Mouse (Mus musculus) stomach, embryonic 14.5 days (tissue): ENCODE data around the gene Abca13. TPM values are rescaled to one million over a fixed set of nuclear protein-coding genes. Genes with fewer than 3 reads are reported as not detected.
"Not testable (repeated sequence)": the region's sequence is repeated elsewhere in the genome, so short reads cannot be mapped to it uniquely, and the experiment has no call there.

Source experiments
- ATAC-seq: fragments of 200-750 bp; cut with Nextera tagmentation; 2 replicates; pipeline ENCODE4 v1.8.0; 2017; ENCODE audit warnings: low read depth, moderate TSS enrichment; ENCODE audit not compliant: insufficient number of reproducible peaks, insufficient read depth, low FRiP score
- H3K27ac ChIP-seq: fragments of 300-500 bp; sonication (generic); 2 replicates; pipeline ENCODE4 v1.5.1; 2014; ENCODE audit warnings: mild to moderate bottlenecking, low read length, moderate library complexity, mixed read lengths
- H3K27me3 ChIP-seq: fragments of 300-500 bp; sonication (generic); 2 replicates; pipeline ENCODE4 v1.6.1; 2014; ENCODE audit warnings: low read length, control low read depth, mixed read lengths; ENCODE audit not compliant: control insufficient read depth, insufficient read depth
- H3K36me3 ChIP-seq: fragments of 300-500 bp; sonication (generic); 2 replicates; pipeline ENCODE4 v1.6.1; 2014; ENCODE audit warnings: mild to moderate bottlenecking, control low read depth, low read length, moderate library complexity, mixed read lengths; ENCODE audit not compliant: control insufficient read depth, insufficient read depth
- H3K4me1 ChIP-seq: fragments of 300-500 bp; sonication (generic); 2 replicates; pipeline ENCODE4 v1.6.1; 2014; ENCODE audit warnings: low read length, control low read depth, mixed read lengths; ENCODE audit not compliant: control insufficient read depth, insufficient read depth
- H3K4me2 ChIP-seq: fragments of 300-500 bp; sonication (generic); replicated peaks from 2 replicates; pipeline ENCODE4 v1.6.1; 2014; ENCODE audit warnings: low read depth, low read length, control low read depth
- H3K4me3 ChIP-seq: fragments of 300-500 bp; sonication (generic); 2 replicates; pipeline ENCODE4 v1.5.1; 2014; ENCODE audit warnings: low read depth, low read length, control low read depth
- H3K9ac ChIP-seq: fragments of 300-500 bp; sonication (generic); replicated peaks from 2 replicates; pipeline ENCODE4 v1.6.1; 2014; ENCODE audit warnings: low read depth, mild to moderate bottlenecking, control low read depth, low read length, moderate library complexity, mixed read lengths
- H3K9me3 ChIP-seq: fragments of 300-500 bp; sonication (generic); 2 replicates; pipeline ENCODE4 v1.6.1; 2016; ENCODE audit warnings: low read depth, low read length, control low read depth; ENCODE audit not compliant: control insufficient read depth
- WGBS: fragments of 180-500 bp; shearing (Covaris S2); extraction: QIAGEN DNeasy Blood & Tissue Kit; methylation state at CpG from one replicate; pipeline ENCODE4 v1.1.7; 2014; 5-methylcytosine and 5-hydroxymethylcytosine counted together
- polyA plus RNA-seq: library from polyadenylated mRNA; unstranded; fragments of >200 nt; fragmentation: Nextera tagmentation; extraction: Ambion mirVana; gene quantifications from 2 replicates; pipeline ENCODE4 v1.2.1, GENCODE M21; 2014

Abca13 gene
- polyA plus RNA-seq = 0.03 TPM in 1 of 2 replicates, not detected in the other

DNA sequence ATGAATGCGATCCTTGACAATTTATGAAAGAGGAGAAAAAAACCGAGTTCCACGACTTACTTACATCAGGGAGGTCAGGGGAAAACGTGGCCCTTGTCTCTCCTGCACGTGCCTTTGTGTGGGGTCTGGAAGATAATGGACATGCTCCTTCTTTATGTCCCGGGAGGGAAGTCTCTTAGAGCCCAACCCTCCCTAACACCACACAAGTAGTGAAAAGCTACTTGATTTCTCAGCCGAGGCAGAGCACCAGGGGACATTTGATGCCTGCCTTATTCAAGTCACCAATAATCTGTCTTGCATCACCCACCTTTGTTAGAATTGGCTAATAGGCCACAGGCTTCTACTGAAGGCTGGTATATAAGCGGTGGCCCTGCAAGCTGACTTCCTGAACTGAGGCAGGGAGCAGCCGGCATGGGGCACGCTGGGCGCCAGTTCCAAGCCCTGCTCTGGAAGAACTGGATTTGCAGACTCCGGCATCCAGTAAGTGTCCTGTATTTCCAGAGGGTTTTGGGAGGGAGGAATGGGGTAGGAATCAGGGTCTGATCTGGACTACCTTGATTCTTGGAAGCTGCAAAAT, at the start of gene Abca13:
Gene Abca13, plus strand, starts transcription at position 388 of the 577 bp plus-strand sequence.
- Histone ChIP-seq H3K4me3 (no peak within 1 kb of the TSS), H3K9me3 (no peaks in the 10 kb centered on the region), H3K27ac (no peak within 1 kb of the TSS), H3K36me3 (no peaks in the 10 kb centered on the region), H3K4me1 (peaks cover 4% of the 10 kb centered on the region; the same call in 1 of the 2 replicates), H3K4me2 (no peak within 1 kb of the TSS), H3K27me3 (no peaks in the 10 kb centered on the region), H3K9ac (no peak within 1 kb of the TSS)
- ATAC-seq = no peak
- WGBS = 45% methylated on average over 12 of the region's 12 CpGs

DNA sequence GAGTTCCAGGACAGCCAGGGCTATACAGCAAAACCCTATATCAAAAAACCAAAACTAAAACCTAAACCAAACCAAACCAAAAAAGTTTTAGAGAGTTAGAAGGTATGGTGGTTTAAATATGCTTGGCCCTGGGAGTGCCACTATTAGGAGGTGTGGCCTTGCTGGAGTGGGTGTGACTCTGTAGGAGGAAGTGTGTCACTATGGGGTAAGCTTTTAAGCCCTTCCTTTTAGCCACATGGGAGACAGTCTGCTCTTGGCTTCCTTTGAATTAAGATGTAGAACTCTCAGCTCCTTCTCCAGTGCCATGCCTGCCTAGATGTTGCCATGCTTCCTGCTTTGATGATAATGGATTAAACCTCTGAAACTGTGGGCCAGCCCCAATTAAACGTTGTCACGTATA, 46.6 kb upstream of the Abca13 start:
- Histone ChIP-seq H3K4me2 (no peak overlapping the region), H3K9ac (no peak overlapping the region), H3K9me3 (no peaks in the 10 kb centered on the region), H3K36me3 (no peaks in the 10 kb centered on the region), H3K4me3 (no peak overlapping the region), H3K27me3 (no peaks in the 10 kb centered on the region), H3K4me1 (no peaks in the 10 kb centered on the region), H3K27ac (no peak overlapping the region)
- no peak for ATAC-seq
- WGBS = 87% methylated on average over 2 of the region's 2 CpGs

DNA sequence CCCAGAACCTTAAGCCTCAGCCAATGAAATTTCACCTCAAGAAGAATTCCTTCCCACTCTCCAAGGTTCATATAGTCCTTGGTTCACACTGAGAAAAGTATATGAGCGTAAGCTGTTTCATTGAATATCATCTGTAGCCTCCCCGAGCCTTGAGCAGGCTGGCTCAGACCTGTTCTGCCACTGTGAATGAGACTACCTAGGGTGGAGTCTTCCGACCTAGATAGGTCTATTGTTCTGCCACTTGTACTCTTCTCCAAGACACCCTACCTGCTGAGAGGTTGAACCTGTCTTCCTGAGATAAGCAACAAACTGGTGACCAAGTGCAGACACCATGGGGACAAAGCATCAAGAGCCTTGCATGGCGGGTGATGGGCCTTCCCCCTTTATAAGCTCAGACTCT, 45.6 kb upstream of the Abca13 start:
- Histone ChIP-seq H3K27me3 (no peaks in the 10 kb centered on the region), H3K36me3 (no peaks in the 10 kb centered on the region), H3K27ac (no peak overlapping the region), H3K4me3 (no peak overlapping the region), H3K4me1 (no peaks in the 10 kb centered on the region), H3K9me3 (no peaks in the 10 kb centered on the region), H3K9ac (no peak overlapping the region), H3K4me2 (no peak overlapping the region)
- no peak for ATAC-seq
- WGBS = 84% methylated on average over 4 of the region's 4 CpGs

GRCm38 (mm10) chr11:9146683-9147082, 45.1 kb upstream of the Abca13 start:
- Histone ChIP-seq H3K36me3 (no peaks in the 10 kb centered on the region), H3K4me3 (no peak overlapping the region), H3K27ac (no peak overlapping the region), H3K4me2 (no peak overlapping the region), H3K4me1 (no peaks in the 10 kb centered on the region), H3K9ac (no peak overlapping the region), H3K9me3 (no peaks in the 10 kb centered on the region), H3K27me3 (no peaks in the 10 kb centered on the region)
- no peak for ATAC-seq
- WGBS = 71% methylated on average over 1 of the region's 1 CpGs

DNA sequence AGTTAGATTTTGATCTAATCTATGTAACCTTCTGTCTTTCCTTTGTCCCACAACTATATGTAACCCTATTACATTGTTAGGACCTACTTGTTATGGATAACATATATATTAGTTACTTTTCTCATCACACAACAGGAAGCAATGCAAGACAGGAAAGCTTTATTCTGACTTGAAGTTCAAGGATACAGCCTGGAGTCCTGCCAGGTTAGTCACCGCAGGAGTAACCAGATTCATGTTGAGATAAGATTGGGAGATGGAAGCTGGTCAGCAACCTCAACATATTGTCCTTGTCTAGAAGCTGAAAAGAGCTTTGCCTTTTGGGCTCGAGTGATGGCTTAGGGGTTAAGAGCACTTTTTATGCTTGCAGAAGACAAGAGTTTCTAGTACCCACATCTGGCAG, 43.5 kb upstream of the Abca13 start:
- Histone ChIP-seq H3K27me3 (no peaks in the 10 kb centered on the region), H3K4me3 (no peak overlapping the region), H3K9me3 (no peaks in the 10 kb centered on the region), H3K36me3 (no peaks in the 10 kb centered on the region), H3K9ac (no peak overlapping the region), H3K4me2 (no peak overlapping the region), H3K4me1 (no peaks in the 10 kb centered on the region), H3K27ac (no peak overlapping the region)
- WGBS = 70% methylated on average over 2 of the region's 2 CpGs
- ATAC-seq = no peak

- H3K36me3 ChIP-seq, ATAC-seq, H3K27me3 ChIP-seq, H3K4me1 ChIP-seq, H3K9me3 ChIP-seq, H3K9ac ChIP-seq, H3K4me2 ChIP-seq, H3K27ac ChIP-seq, H3K4me3 ChIP-seq: not testable (repeated sequence)
- 78% methylated on average over 25 of the region's 25 CpGs for WGBS
Observed at GRCm38 (mm10) chr11:9150403-9150802, 41.3 kb upstream of the Abca13 start.

DNA sequence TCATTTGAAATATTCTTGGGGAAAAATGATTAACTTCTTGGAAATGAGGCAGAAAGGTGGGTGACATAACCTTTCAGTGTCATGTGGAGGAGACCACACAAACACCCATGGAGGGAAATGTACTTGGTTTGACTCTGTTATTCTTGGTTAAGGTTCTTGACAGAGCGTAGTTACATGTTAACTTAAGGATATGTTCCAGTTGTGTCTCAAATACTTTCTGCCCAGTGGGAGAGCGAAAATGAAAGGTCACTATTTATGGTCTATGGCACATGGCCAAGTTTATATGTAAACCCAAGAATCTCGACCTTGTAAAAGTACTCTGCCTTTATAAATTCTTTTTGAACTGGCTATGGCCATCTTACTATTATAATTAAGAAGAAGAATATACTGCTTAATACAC, 31.8 kb upstream of the Abca13 start:
- Histone ChIP-seq H3K4me3 (no peak overlapping the region), H3K9ac (no peak overlapping the region), H3K36me3 (no peaks in the 10 kb centered on the region), H3K4me1 (no peaks in the 10 kb centered on the region), H3K9me3 (no peaks in the 10 kb centered on the region), H3K27ac (no peak overlapping the region), H3K4me2 (no peak overlapping the region), H3K27me3 (no peaks in the 10 kb centered on the region)
- WGBS = 32% methylated on average over 3 of the region's 3 CpGs
- no peak; the same call in 1 of the 2 replicates for ATAC-seq

DNA sequence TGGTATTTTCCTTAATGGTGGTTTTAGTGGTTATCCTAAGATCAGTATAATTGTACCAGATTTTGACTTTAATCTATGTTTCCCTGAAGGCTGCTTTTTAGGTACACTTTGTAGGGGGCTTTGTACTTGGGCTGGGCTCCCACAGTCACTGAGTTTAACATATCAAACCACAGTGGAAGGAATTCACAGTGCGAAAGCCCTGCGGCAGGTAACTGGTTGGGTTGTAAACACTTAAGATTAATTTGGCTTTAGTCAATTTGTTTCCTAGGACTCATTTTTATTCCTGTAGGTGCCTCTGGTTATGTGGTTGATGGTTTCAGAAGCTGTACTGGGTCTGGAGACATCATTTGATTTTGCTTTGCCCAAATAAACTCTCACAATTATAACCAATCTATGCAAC, 24.4 kb upstream of the Abca13 start:
- Histone ChIP-seq H3K4me1 (no peaks in the 10 kb centered on the region), H3K27ac (no peak overlapping the region), H3K36me3 (no peaks in the 10 kb centered on the region), H3K4me2 (no peak overlapping the region), H3K27me3 (no peaks in the 10 kb centered on the region), H3K9ac (no peak overlapping the region), H3K9me3 (no peaks in the 10 kb centered on the region), H3K4me3 (no peak overlapping the region)
- ATAC-seq = no peak
- WGBS = 71% methylated on average over 2 of the region's 2 CpGs

DNA sequence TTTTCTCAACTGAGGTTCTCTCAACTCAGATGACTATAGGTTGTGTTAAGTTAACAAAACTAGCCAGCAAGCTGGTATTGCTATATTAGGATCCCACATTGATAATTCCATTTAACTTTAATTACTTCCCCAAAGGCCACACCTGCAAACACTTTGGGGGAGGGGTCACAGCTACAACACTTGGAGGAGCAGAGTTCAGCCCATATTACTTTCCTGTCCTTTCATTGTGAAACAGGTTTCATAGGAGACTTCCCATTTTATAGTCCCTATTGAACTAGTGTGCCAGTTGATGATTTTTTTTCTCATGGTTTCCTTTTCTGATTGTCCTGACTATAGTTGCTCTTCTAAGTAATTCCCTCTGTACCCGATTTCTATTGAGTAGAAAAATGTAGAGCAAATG, 10.3 kb upstream of the Abca13 start:
- H3K4me1 ChIP-seq = no peaks in the 10 kb centered on the region
- WGBS = 90% methylated on average over 1 of the region's 1 CpGs
- H3K36me3 ChIP-seq = no peaks in the 10 kb centered on the region
- H3K4me2 ChIP-seq = no peak overlapping the region
- H3K27me3 ChIP-seq = no peaks in the 10 kb centered on the region
- no peak for ATAC-seq
- H3K9me3 ChIP-seq = no peaks in the 10 kb centered on the region
- H3K9ac ChIP-seq = no peak overlapping the region
- no peak overlapping the region for H3K27ac ChIP-seq
- no peak overlapping the region for H3K4me3 ChIP-seq
